15 mouse cellular contexts compared by ENCODE assay signal in genomic region chr12:80817697-80818235, GRCm38 (mm10). TPM values are rescaled to one million over a fixed set of nuclear protein-coding genes. Genes with fewer than 3 reads are reported as not detected.
A peak's percentile ranks its signal among the peaks of the same experiment; 100 is the strongest.
DNase-seq lines count a peak whose midpoint lies in the region; ATAC-seq and TF ChIP-seq lines count a peak whose summit lies in the region.
"Had no signal": no experiment of that assay in that cellular context is flagged by ENCODE, and none has a peak within 500 bp of the region (broad histone marks: within the 10 kb centered on the region; RNA-seq: fewer than 3 reads in every experiment).

No protein-coding gene starts in this region.

- no peak for DNase-seq in gastrocnemius, adult 2 months
- no peak for DNase-seq in gastrocnemius, postnatal 25 days
- DNase-seq in lung, adult 18-20 months, result no peak
- DNase-seq in adipocyte (ENCODE audit: low spot score), result peak; percentile 68
- no peak for DNase-seq in thymus, adult 18-20 months
- no peak for DNase-seq in thymus, postnatal 4 days
- DNase-seq: kidney, adult 18-20 months had no signal

- H3K9ac ChIP-seq in lung, embryonic 15.5 days, result no peak overlapping the region
- H3K9ac ChIP-seq in liver, embryonic 16.5 days (ENCODE audit: low read depth, low read length), result no peak overlapping the region
- H3K9ac ChIP-seq: embryonic facial prominence, embryonic 15.5 days; hindbrain, embryonic 13.5 days; limb, embryonic 12.5 days; midbrain, embryonic 13.5 days; stomach, embryonic 15.5 days had no signal

- intact Hi-C loops in gastrocnemius, adult 2 months (cut with DNase I), result no loop called here

- H3K27ac ChIP-seq in gastrocnemius, adult 2 months, result peak overlapping the region; percentile 78
- H3K27ac ChIP-seq in lung, embryonic 15.5 days, result 0 out of 2 replicates have a peak overlapping the region, but pooled peaks have one; percentile 6
- H3K27ac ChIP-seq in liver, embryonic 16.5 days (ENCODE audit: low read length), result peak overlapping the region; percentile 10
- H3K27ac ChIP-seq: embryonic facial prominence, embryonic 15.5 days; hindbrain, embryonic 13.5 days; limb, embryonic 12.5 days had no signal

- peaks cover 72% of the 10 kb centered on the region for H3K4me1 ChIP-seq in lung, embryonic 15.5 days
- H3K4me1 ChIP-seq in liver, embryonic 16.5 days (ENCODE audit: control insufficient read depth, low read depth, low read length), result peaks cover 75% of the 10 kb centered on the region

- H3K4me2 ChIP-seq in lung, embryonic 15.5 days, result no peak overlapping the region
- H3K4me2 ChIP-seq in liver, embryonic 16.5 days (ENCODE audit: low read depth, low read length), result peak overlapping the region; percentile 3
- H3K4me2 ChIP-seq: embryonic facial prominence, embryonic 15.5 days; hindbrain, embryonic 13.5 days; limb, embryonic 12.5 days; midbrain, embryonic 13.5 days; stomach, embryonic 15.5 days had no signal

- no peak for ATAC-seq in lung, embryonic 15.5 days (ENCODE audit: borderline replicate concordance, extremely low read depth, low FRiP score, low TSS enrichment)
- peak; percentile 71 for ATAC-seq in liver, embryonic 16.5 days (ENCODE audit: low read depth)
- ATAC-seq: midbrain, embryonic 13.5 days had no signal

- H3K9me3 ChIP-seq in lung, embryonic 15.5 days, result no peaks in the 10 kb centered on the region
- H3K9me3 ChIP-seq in liver, embryonic 16.5 days (replicated peaks; ENCODE audit: control insufficient read depth, low read length), result no peaks in the 10 kb centered on the region
- H3K9me3 ChIP-seq: embryonic facial prominence, embryonic 15.5 days; hindbrain, embryonic 13.5 days; limb, embryonic 12.5 days; midbrain, embryonic 13.5 days; stomach, embryonic 15.5 days had no signal

- no peak for TF ChIP-seq CTCF in gastrocnemius, adult 2 months (IDR thresholded peaks at IDR 0.05)

- no peaks in the 10 kb centered on the region for H3K27me3 ChIP-seq in lung, embryonic 15.5 days
- H3K27me3 ChIP-seq in liver, embryonic 16.5 days (ENCODE audit: control insufficient read depth, insufficient read depth, low read depth, low read length), result no peaks in the 10 kb centered on the region
- H3K27me3 ChIP-seq: CH12.LX; embryonic facial prominence, embryonic 15.5 days; hindbrain, embryonic 13.5 days; limb, embryonic 12.5 days; midbrain, embryonic 13.5 days; stomach, embryonic 15.5 days had no signal

- H3K4me3 ChIP-seq in gastrocnemius, adult 2 months, result no peak overlapping the region
- H3K4me3 ChIP-seq in lung, embryonic 15.5 days, result no peak overlapping the region
- H3K4me3 ChIP-seq in liver, embryonic 16.5 days (ENCODE audit: low read depth, low read length), result no peak overlapping the region
- H3K4me3 ChIP-seq: embryonic facial prominence, embryonic 15.5 days; hindbrain, embryonic 13.5 days; limb, embryonic 12.5 days; midbrain, embryonic 13.5 days; stomach, embryonic 15.5 days had no signal

- H3K36me3 ChIP-seq in lung, embryonic 15.5 days, result no peaks in the 10 kb centered on the region
- H3K36me3 ChIP-seq in liver, embryonic 16.5 days (ENCODE audit: control insufficient read depth, insufficient read depth), result no peaks in the 10 kb centered on the region
- H3K36me3 ChIP-seq: embryonic facial prominence, embryonic 15.5 days; hindbrain, embryonic 13.5 days; limb, embryonic 12.5 days; midbrain, embryonic 13.5 days; stomach, embryonic 15.5 days had no signal

RNA-seq across cellular contexts. Expression of gene Susd6, which starts 27.5 kb away (rescaled TPM):
- total RNA-seq in gastrocnemius, adult 2 months (2021), result 10 to 100 TPM; 37.7 to 41.1 TPM
- total RNA-seq in gastrocnemius, postnatal 25 days (2021), result 10 to 100 TPM; 26.7 to 28.1 TPM
- polyA plus RNA-seq in lung, embryonic 15.5 days (2015; fragmentation: Nextera tagmentation; extraction: Ambion mirVana), result 17.3 and 17.4 TPM in 2 replicates
- 14.6 and 15.2 TPM in 2 replicates for polyA plus RNA-seq in liver, embryonic 16.5 days (2015; fragmentation: Nextera tagmentation; extraction: Ambion mirVana)

RNA-seq across cellular contexts. Expression of gene Ccdc177, which starts 57.3 kb away (rescaled TPM):
- not detected for total RNA-seq in gastrocnemius, adult 2 months (2021)
- not detected for total RNA-seq in gastrocnemius, postnatal 25 days (2021)
- polyA plus RNA-seq in lung, embryonic 15.5 days (2015; fragmentation: Nextera tagmentation; extraction: Ambion mirVana), result 0.06 and 0.10 TPM in 2 replicates
- not detected in 2 replicates for polyA plus RNA-seq in liver, embryonic 16.5 days (2015; fragmentation: Nextera tagmentation; extraction: Ambion mirVana)
- total RNA-seq: CH12.LX had no signal

Comparison
In these comparisons a context has a peak if more than half of its experiments do, and no peak if none do; other contexts are left out.
1. H3K27ac ChIP-seq: peak in every context shown above with its lines; median percentile 78 in gastrocnemius, adult 2 months; 10 in liver, embryonic 16.5 days; 6 in lung, embryonic 15.5 days.